Mouse (Mus musculus): ENCODE results near the gene Aco2. TPM values are rescaled to one million over a fixed set of nuclear protein-coding genes. Genes with fewer than 3 reads are reported as not detected.

The Aco2 gene
- total RNA-seq, 2 experiments from 2014 or later, result 420 to 427 TPM

- intact Hi-C loops (cut with DNase I), result no loop called here
- TF ChIP-seq CTCF (IDR thresholded peaks at IDR 0.05), result no peak
- no peak for DNase-seq (ENCODE audit: extremely low spot score in 1 of 2, low spot score in 2 of 2)
- Histone ChIP-seq H3K27ac (no peak overlapping the region), H3K4me3 (no peak overlapping the region)
These were observed 24.9 kb upstream of the Aco2 start for GRCm38 (mm10) chr15:81847161-81847560.

DNA sequence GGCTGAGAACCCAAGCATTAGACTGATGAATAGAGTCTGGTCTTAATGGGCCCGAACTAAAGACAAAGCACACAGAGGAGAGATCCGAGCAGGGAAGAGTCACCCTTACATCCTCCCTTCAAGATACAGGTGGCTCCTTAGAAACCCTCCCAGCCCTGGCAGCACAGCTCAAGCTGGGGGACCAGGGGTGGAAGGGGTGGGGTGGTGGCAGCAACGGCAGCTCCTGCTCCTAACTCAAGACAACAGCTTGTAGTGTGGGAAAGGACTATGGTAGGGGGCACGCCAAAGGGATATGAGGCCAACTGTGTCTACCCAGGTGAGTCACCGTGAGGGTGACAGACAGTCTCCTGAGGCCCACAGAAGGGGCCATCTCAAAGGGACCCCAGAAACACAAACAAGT, 24.2 kb upstream of the Aco2 start:
- no peak for TF ChIP-seq CTCF (IDR thresholded peaks at IDR 0.05)
- intact Hi-C loops (cut with DNase I), result no loop called here

GRCm38 (mm10) chr15:81848301-81848700, 23.8 kb upstream of the Aco2 start:
- intact Hi-C loops (cut with DNase I), result no loop called here

More for the DNA sequence above, 24.2 kb upstream of the Aco2 start:
- Histone ChIP-seq H3K27ac (no peak overlapping the region), H3K4me3 (no peak overlapping the region)
- no peak for DNase-seq (ENCODE audit: extremely low spot score in 1 of 2, low spot score in 2 of 2)

GRCm38 (mm10) chr15:81849104-81849503, 23.0 kb upstream of the Aco2 start:
- intact Hi-C loops (cut with DNase I), result no loop called here
- no peak for TF ChIP-seq CTCF (IDR thresholded peaks at IDR 0.05)
- Histone ChIP-seq H3K27ac (no peak overlapping the region), H3K4me3 (no peak overlapping the region)
- no peak for DNase-seq (ENCODE audit: extremely low spot score in 1 of 2, low spot score in 2 of 2)

More at GRCm38 (mm10) chr15:81848301-81848700, 23.8 kb upstream of the Aco2 start:
- Histone ChIP-seq H3K27ac (no peak overlapping the region), H3K4me3 (no peak overlapping the region)
- peak; percentile 94 for TF ChIP-seq CTCF (IDR thresholded peaks at IDR 0.05)
- no peak for DNase-seq (ENCODE audit: extremely low spot score in 1 of 2, low spot score in 2 of 2)

- Histone ChIP-seq H3K4me3 (no peak overlapping the region), H3K27ac (peak overlapping the region; percentile 40; the same call in 1 of the 2 replicates)
- no peak for DNase-seq (ENCODE audit: extremely low spot score in 1 of 2, low spot score in 2 of 2)
- intact Hi-C loops (cut with DNase I), result no loop called here
- no peak for TF ChIP-seq CTCF (IDR thresholded peaks at IDR 0.05)
These were observed 21.4 kb upstream of the Aco2 start for GRCm38 (mm10) chr15:81850718-81851117.

DNA sequence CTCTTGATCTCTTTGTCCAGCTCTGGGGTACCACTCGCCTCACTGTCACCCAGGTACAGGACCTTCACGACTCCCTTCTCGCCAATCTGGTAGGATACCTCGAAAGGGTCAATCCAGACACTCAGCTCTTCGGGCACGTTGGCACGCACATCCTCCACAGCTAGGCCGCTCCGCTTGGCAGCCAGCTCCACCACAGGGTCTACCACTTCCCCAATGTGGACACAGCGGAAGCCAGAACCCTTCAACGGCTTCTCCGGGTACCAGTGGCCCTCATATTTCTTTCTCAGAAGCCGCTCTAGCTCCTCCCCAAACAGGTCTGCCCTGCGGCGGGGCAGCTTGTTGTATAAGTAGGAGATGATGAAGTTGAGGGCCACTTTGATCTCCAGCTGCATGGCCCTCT, 20.7 kb upstream of the Aco2 start:
- H3K27ac ChIP-seq, result no peak overlapping the region
- no peak for TF ChIP-seq CTCF (IDR thresholded peaks at IDR 0.05)
- H3K4me3 ChIP-seq, result no peak overlapping the region
- intact Hi-C loops (cut with DNase I), result no loop called here
- DNase-seq (ENCODE audit: extremely low spot score in 1 of 2, low spot score in 2 of 2), result no peak

DNA sequence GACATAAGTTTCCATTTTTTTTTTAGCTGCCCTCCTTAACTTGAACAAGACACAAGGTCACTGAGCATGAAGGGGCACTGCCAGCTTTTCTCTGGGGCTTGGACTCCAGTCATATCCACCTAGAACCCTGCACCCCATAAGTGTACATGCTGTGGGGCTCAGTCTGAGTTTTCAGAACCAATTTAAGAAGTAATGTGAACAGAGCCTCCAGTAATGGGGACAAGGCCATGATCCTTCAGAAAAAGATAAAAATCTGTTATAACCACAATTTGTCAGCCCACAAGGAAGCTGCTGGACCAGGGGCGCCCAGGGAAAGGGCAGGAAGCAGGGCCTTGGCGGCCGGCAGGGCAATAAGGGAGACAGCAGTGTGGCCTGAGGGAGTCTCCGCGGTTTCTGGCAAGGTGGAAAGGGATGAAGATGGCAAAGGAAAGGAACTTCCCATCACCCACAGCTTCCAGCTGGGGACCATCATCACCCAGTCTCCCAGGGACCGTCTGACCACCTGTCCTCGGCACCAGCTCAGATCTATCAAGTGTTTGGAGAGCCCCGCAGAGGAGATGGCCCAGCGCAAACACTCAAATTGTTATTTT, 19.6 kb upstream of the Aco2 start:
- intact Hi-C loops (cut with DNase I), result no loop called here
- no peak for TF ChIP-seq CTCF (IDR thresholded peaks at IDR 0.05)
- Histone ChIP-seq H3K27ac (no peak overlapping the region), H3K4me3 (no peak overlapping the region)
- no peak for DNase-seq (ENCODE audit: extremely low spot score in 1 of 2, low spot score in 2 of 2)

- intact Hi-C loops (cut with DNase I), result no loop called here
- no peak for DNase-seq (ENCODE audit: extremely low spot score in 1 of 2, low spot score in 2 of 2)
- Histone ChIP-seq H3K27ac (no peak overlapping the region), H3K4me3 (no peak overlapping the region)
- TF ChIP-seq CTCF (IDR thresholded peaks at IDR 0.05), result no peak
These were observed 19.0 kb upstream of the Aco2 start for GRCm38 (mm10) chr15:81853081-81853480.

DNA sequence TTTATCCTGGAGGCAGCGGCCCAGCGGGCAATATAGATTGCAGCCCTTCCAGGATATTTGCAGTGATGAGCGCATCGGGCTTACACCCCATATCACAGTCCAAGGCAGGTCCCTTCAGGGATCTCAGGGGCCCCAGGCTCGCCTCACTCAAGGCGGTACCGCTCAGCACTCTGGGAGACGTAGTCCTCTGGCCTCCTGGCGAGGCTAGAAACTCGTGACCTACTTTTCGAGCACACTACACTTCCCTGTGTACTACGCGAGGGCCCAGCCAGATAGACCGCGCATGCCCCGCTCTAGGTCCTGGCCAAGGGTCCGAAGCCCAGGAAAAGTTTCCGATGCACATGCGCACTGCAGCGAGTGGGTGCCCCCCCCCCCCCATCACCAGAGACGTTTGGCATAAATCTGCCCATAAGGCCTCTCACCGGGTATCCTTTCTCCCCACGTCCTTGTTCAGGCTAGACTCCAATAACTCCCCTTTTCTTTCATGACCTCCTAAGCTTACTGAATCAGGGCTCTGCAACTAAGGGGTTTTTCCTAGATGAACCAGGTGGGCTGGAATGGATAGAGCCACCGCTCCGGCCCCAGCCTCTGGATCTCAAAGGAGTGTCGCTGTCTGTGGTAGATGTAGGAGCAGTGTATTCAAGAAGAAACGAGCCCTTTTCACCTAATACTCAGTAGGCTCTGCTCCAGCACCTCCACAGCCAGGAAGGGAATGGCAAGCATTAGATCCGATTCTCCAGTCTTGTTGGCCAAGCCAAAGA, 15.9 kb upstream of the Aco2 start:
- H3K27ac ChIP-seq, result peak overlapping the region; percentile 99
- intact Hi-C loops (cut with DNase I), result loop anchor here (2.0 kb wide), 2 partner anchors 19 to 45 kb away; no protein-coding TSS in a partner anchor
- DNase-seq (ENCODE audit: extremely low spot score in 1 of 2, low spot score in 2 of 2), result peak; percentile 80 to 85
- H3K4me3 ChIP-seq, result peak overlapping the region; percentile 98
- no peak for TF ChIP-seq CTCF (IDR thresholded peaks at IDR 0.05)

DNA sequence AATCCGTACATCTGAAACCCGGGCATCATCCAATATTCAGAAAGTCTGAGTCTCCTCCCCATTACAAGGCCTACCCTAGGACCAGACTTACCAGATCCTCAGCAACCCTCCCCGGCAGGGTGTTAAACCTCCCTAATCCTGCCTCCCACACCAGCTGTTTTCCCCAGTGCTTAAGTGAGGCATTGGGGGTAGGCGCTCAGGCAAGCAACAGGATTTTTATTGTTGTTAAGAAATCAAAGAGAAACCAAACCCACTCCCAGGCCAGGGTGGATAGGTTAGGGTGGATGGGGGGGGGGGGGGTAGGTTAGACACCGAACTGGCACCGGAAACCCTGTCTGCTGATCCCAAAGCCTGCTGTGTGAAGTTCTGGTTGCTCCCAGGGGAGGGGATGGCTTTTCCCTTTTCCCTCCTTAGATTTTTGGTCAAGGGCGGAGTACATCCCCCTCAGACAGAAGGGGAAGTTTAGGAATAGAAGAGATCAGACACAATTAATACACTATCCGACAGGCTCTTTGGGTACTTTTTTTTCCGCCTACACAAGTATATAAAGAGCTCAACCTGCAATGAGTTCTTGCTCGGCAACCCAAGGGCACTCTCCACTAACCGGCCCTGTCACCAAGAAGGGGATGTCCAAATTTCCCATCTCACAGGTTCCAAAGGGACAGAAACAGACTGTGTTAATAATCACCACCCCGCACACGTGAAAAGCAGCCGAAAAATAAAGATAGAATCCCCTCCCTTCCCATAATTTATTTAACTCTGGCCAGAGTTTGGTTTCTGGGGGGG, 15.0 kb upstream of the Aco2 start:
- TF ChIP-seq CTCF (IDR thresholded peaks at IDR 0.05), result no peak
- H3K4me3 ChIP-seq, result peak overlapping the region; percentile 98
- DNase-seq (ENCODE audit: extremely low spot score in 1 of 2, low spot score in 2 of 2), result no peak
- H3K27ac ChIP-seq, result peak overlapping the region; percentile 99
- intact Hi-C loops (cut with DNase I), result loop anchor here (2.0 kb wide), 2 partner anchors 20 to 46 kb away; no protein-coding TSS in a partner anchor

GRCm38 (mm10) chr15:81857724-81858116, 14.4 kb upstream of the Aco2 start:
- peak overlapping the region; percentile 98 for H3K4me3 ChIP-seq
- DNase-seq (ENCODE audit: extremely low spot score in 1 of 2, low spot score in 2 of 2), result peak in 1 of 2 experiments; percentile 57
- no peak for TF ChIP-seq CTCF (IDR thresholded peaks at IDR 0.05)
- intact Hi-C loops (cut with DNase I), result loop anchor here (1.0 to 2.0 kb wide), 4 partner anchors 15 to 55 kb away; partner anchors contain the start of genes Aco2 and Tef
- peak overlapping the region; percentile 99 for H3K27ac ChIP-seq

GRCm38 (mm10) chr15:81858138-81858516, 14.0 kb upstream of the Aco2 start:
- peak; percentile 93 to 96 for DNase-seq (ENCODE audit: extremely low spot score in 1 of 2, low spot score in 2 of 2)
- H3K4me3 ChIP-seq, result peak overlapping the region; percentile 98
- no peak for TF ChIP-seq CTCF (IDR thresholded peaks at IDR 0.05)
- intact Hi-C loops (cut with DNase I), result loop anchor here (1.0 to 2.0 kb wide), 2 partner anchors 15 to 56 kb away; partner anchors contain the start of genes Aco2 and Tef
- peak overlapping the region; percentile 99 for H3K27ac ChIP-seq
